Mouse (Mus musculus) MEL (cell line): Measurements from ENCODE around the gene Tril. TPM values are rescaled to one million over a fixed set of nuclear protein-coding genes. Genes with fewer than 3 reads are reported as not detected.

Source experiments
- DNase-seq: peaks from one replicate; pipeline ENCODE4 v3.0.0; 2011; ENCODE audit warnings: low read depth, low spot score
- H3K27ac ChIP-seq: 2 replicates; pipeline ENCODE4 v1.5.1; 2012; ENCODE audit warnings: low read depth, mild to moderate bottlenecking, control low read depth, low read length, moderate library complexity; ENCODE audit not compliant: control insufficient read depth
- H3K27me3 ChIP-seq, 2 experiments: fragments of 150-350 bp in 1 of 2; sonication (generic) in 1 of 2; 2 replicates each; pipeline ENCODE4 v1.6.1; 2012; ENCODE audit warnings: low read length in 2 of 2, mild to moderate bottlenecking in 2 of 2, improper control_type of control experiment in 1 of 2, moderate library complexity in 1 of 2; ENCODE audit not compliant: insufficient read depth in 2 of 2, control insufficient read depth in 1 of 2
- H3K36me3 ChIP-seq, 2 experiments: 2 replicates each; pipeline ENCODE4 v1.6.1; 2012 to 2014; ENCODE audit warnings: low read length in 2 of 2, improper control_type of control experiment in 1 of 2, inconsistent platforms in 1 of 2, mild to moderate bottlenecking in 1 of 2; ENCODE audit not compliant: insufficient read depth in 2 of 2, control insufficient read depth in 1 of 2
- H3K4me1 ChIP-seq, 2 experiments: fragments of 150-350 bp in 1 of 2; sonication (generic) in 1 of 2; 2 replicates each; pipeline ENCODE4 v1.6.1; 2012; ENCODE audit warnings: low read length in 2 of 2, improper control_type of control experiment in 1 of 2, mild to moderate bottlenecking in 1 of 2; ENCODE audit not compliant: insufficient read depth in 2 of 2, control insufficient read depth in 1 of 2
- H3K4me3 ChIP-seq, 2 experiments: fragments of 150-350 bp in 1 of 2; sonication (generic) in 1 of 2; 2 replicates each; pipeline ENCODE4 v1.5.1; 2012; ENCODE audit warnings: low read depth in 2 of 2, low read length in 2 of 2, mild to moderate bottlenecking in 2 of 2, moderate library complexity in 2 of 2, control low read depth in 1 of 2, improper control_type of control experiment in 1 of 2; ENCODE audit not compliant: control insufficient read depth in 1 of 2, insufficient read depth in 1 of 2
- H3K79me2 ChIP-seq: 2 replicates; pipeline ENCODE4 v1.6.1; 2012; ENCODE audit warnings: mild to moderate bottlenecking, low read length, moderate library complexity; ENCODE audit not compliant: control insufficient read depth, poor library complexity, insufficient read depth
- H3K9ac ChIP-seq: 2 replicates; pipeline ENCODE4 v1.6.1; 2012; ENCODE audit warnings: low read depth, mild to moderate bottlenecking, control low read depth, low read length, moderate library complexity; ENCODE audit not compliant: control insufficient read depth, poor library complexity, severe bottlenecking
- H3K9me3 ChIP-seq: fragments of 150-350 bp; sonication (generic); replicated peaks from 2 replicates; pipeline ENCODE4 v1.6.1; 2012; ENCODE audit warnings: mild to moderate bottlenecking, low read length, improper control_type of control experiment, moderate library complexity; ENCODE audit not compliant: insufficient read depth
- ELF1 ChIP-seq: IDR thresholded peaks from 2 replicates; pipeline ENCODE4 v1.6.1; 2014; ENCODE audit warnings: low read depth, mild to moderate bottlenecking, inconsistent platforms, low read length, improper control_type of control experiment, moderate library complexity
- ETS1 ChIP-seq: IDR thresholded peaks from 2 replicates; pipeline ENCODE4 v1.6.1; 2012; ENCODE audit warnings: low read depth, mild to moderate bottlenecking, inconsistent platforms, low read length, improper control_type of control experiment, moderate library complexity
- JUND ChIP-seq: IDR thresholded peaks from 2 replicates; pipeline ENCODE4 v1.6.1; 2011; ENCODE audit warnings: low read depth, mild to moderate bottlenecking, improper control_type of control experiment, low read length
- KAT2A ChIP-seq: conservative IDR thresholded peaks from 2 replicates; pipeline ENCODE4 v1.6.1; 2012; ENCODE audit warnings: low read depth, low read length, improper control_type of control experiment, inconsistent platforms
- NELFE ChIP-seq: IDR thresholded peaks from 2 replicates; pipeline ENCODE4 v1.6.1; 2011; ENCODE audit warnings: low read depth, low read length, improper control_type of control experiment
- NRF1 ChIP-seq: IDR thresholded peaks from 2 replicates; pipeline ENCODE4 v1.6.1; 2014; ENCODE audit warnings: low read depth, mild to moderate bottlenecking, inconsistent platforms, low read length, improper control_type of control experiment, moderate library complexity; ENCODE audit not compliant: poor library complexity, insufficient read depth, severe bottlenecking
- POLR2A ChIP-seq, 2 experiments: IDR thresholded peaks; 2 replicates each; pipeline ENCODE4 v1.6.1; 2011 to 2012; ENCODE audit warnings: low read length in 2 of 2, mild to moderate bottlenecking in 2 of 2, control low read depth in 1 of 2, improper control_type of control experiment in 1 of 2, low read depth in 1 of 2, moderate library complexity in 1 of 2; ENCODE audit not compliant: control insufficient read depth in 1 of 2, insufficient read depth in 1 of 2, poor library complexity in 1 of 2
- TBP ChIP-seq: IDR thresholded peaks from 2 replicates; pipeline ENCODE4 v1.8.0; 2011; ENCODE audit warnings: low read depth, low read length, improper control_type of control experiment
- UBTF ChIP-seq: IDR thresholded peaks from 2 replicates; pipeline ENCODE4 v1.6.1; 2012; ENCODE audit warnings: low read depth, mild to moderate bottlenecking, inconsistent platforms, low read length, improper control_type of control experiment, moderate library complexity, borderline replicate concordance; ENCODE audit not compliant: insufficient read depth
- USF2 ChIP-seq, 2 experiments: IDR thresholded peaks; 2 replicates each; pipeline ENCODE4 v1.6.1; 2011 to 2012; ENCODE audit warnings: improper control_type of control experiment in 2 of 2, low read length in 2 of 2, borderline replicate concordance in 1 of 2, inconsistent platforms in 1 of 2, low read depth in 1 of 2, mild to moderate bottlenecking in 1 of 2; ENCODE audit not compliant: insufficient read depth in 1 of 2
- polyA plus RNA-seq, 2 experiments: library from polyadenylated mRNA; stranded (reverse) in 1 of 2; unstranded in 1 of 2; fragments of >175 nt in 1 of 2; fragments of >200 nt in 1 of 2; gene quantifications; 2 replicates each; pipeline versions ENCODE4 v1.2.1 to v1.2.4; 2012; ENCODE audit warnings: low replicate concordance in 2 of 2, low read depth in 1 of 2; ENCODE audit not compliant: insufficient read length in 2 of 2, insufficient read depth in 1 of 2, missing spikeins in 1 of 2
- total RNA-seq: library from RNA; depleted of rRNA; stranded (reverse); fragments of 300-350 nt; gene quantifications from 2 replicates; pipeline ENCODE4 v1.2.3, GENCODE M21; 2012; rRNA removed

Gene Tril
- not detected in 2 replicates for total RNA-seq
- not detected for polyA plus RNA-seq

DNA sequence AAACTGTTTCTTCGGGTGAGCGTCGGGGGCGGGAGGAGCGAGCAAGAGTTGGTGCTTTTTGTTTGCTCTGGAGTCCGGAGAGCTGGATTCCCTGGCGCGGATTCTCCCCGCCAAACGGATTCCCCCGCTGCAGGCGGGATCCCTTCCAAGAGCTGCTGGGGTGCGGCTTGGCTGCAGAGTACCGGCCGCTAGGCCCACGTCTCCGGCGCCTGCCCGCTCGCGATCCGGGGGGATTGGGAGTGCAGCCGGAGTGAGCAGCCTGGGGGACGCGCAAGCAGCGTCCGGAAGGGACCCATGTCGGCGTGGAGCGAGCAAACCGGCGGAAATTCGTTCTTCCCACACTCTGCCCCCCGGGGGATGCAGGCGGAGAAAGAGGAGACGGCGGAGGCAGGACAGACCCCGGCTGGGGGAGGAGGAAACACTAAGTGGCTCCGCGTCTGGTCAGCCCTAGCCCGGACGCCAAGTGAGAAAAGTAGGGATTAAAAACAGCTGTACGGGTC lies at the start of gene Tril:
TSS of gene Tril (minus strand) at position 345 of the 500 bp plus-strand sequence.
- Histone ChIP-seq H3K4me3 (no peak within 1 kb of the TSS), H3K27me3 (no peaks in the 10 kb centered on the region)
- DNase-seq, result no peak

DNA sequence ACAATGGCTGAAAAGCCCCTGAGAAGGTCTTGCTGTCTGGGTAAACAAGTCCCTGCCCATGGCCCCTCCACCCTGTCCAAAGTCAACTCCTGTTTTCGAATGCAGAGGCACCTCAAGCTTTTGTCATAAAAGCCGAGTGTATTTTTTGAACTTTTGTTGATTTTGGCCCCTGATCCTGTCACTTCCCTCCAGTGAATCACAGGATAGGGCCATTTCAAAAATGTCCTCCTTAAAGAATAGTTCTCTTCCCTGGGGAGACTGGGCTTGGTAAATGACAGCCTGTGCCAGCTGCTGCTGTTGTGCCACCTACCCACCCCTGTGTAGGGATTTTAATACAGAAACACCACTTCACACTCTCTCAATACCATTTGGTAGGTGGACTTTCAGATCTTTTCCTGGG lies 42.4 kb upstream of the Tril start:
- Histone ChIP-seq H3K36me3 (no peaks in the 10 kb centered on the region), H3K4me3 (no peak overlapping the region), H3K27ac (no peak overlapping the region), H3K79me2 (no peaks in the 10 kb centered on the region), H3K4me1 (no peaks in the 10 kb centered on the region), H3K27me3 (no peaks in the 10 kb centered on the region), H3K9me3 (no peaks in the 10 kb centered on the region), H3K9ac (no peak overlapping the region)
- DNase-seq, result no peak
- no peak for TF ChIP-seq ETS1
- no peak for TF ChIP-seq NRF1
- TF ChIP-seq TBP, result no peak
- no peak for TF ChIP-seq UBTF

More for the DNA sequence above, at the start of gene Tril:
- Histone ChIP-seq H3K4me1 (no peaks in the 10 kb centered on the region), H3K36me3 (no peaks in the 10 kb centered on the region), H3K9ac (no peak within 1 kb of the TSS), H3K79me2 (no peaks in the 10 kb centered on the region), H3K9me3 (no peaks in the 10 kb centered on the region), H3K27ac (no peak within 1 kb of the TSS)
- TF ChIP-seq USF2 (IDR thresholded peaks at IDR 0.05; ENCODE audit: borderline replicate concordance in 1 of 2, insufficient read depth in 1 of 2, low read depth in 1 of 2, low read length in 2 of 2) (no peak), NELFE (no peak)

DNA sequence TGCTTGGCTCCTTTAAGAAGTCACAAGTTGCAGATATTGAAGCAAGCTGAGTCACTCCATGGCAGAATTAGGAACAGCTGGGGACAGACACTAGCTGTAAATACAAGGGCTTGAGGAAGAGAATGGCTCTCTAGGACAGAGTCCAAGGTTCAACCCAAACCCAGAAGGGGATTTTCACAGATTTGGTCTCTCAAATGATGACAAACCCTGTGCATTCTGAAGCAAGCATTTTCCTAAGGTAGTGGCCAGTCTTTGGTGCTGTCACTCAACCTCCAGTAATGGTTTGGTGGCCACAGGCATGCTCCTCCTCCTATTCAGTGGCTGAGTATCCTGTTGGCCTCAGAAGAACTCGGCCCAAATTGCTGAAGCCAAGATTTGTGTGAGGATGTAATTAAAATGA lies 38.5 kb upstream of the Tril start:
- no peak for DNase-seq
- H3K4me1 ChIP-seq, result no peaks in the 10 kb centered on the region
- TF ChIP-seq NRF1, result no peak
- no peak for TF ChIP-seq ELF1
- no peak for TF ChIP-seq JUND
- TF ChIP-seq POLR2A (IDR thresholded peaks at IDR 0.05; ENCODE audit: control insufficient read depth in 1 of 2, insufficient read depth in 1 of 2, low read depth in 1 of 2, low read length in 2 of 2, poor library complexity in 1 of 2), result no peak
- TF ChIP-seq KAT2A, result no peak
- TF ChIP-seq, all 39 proteins: peak for 0

More for the DNA sequence above, 38.5 kb upstream of the Tril start:
- no peaks in the 10 kb centered on the region for H3K9me3 ChIP-seq
- H3K27ac ChIP-seq, result no peak overlapping the region
- no peak overlapping the region for H3K9ac ChIP-seq
- H3K36me3 ChIP-seq, result no peaks in the 10 kb centered on the region
- no peak overlapping the region for H3K4me3 ChIP-seq
- no peaks in the 10 kb centered on the region for H3K27me3 ChIP-seq
- H3K79me2 ChIP-seq, result no peaks in the 10 kb centered on the region
